ENCODE assay signal across 8 mouse cellular contexts in the genomic region with DNA sequence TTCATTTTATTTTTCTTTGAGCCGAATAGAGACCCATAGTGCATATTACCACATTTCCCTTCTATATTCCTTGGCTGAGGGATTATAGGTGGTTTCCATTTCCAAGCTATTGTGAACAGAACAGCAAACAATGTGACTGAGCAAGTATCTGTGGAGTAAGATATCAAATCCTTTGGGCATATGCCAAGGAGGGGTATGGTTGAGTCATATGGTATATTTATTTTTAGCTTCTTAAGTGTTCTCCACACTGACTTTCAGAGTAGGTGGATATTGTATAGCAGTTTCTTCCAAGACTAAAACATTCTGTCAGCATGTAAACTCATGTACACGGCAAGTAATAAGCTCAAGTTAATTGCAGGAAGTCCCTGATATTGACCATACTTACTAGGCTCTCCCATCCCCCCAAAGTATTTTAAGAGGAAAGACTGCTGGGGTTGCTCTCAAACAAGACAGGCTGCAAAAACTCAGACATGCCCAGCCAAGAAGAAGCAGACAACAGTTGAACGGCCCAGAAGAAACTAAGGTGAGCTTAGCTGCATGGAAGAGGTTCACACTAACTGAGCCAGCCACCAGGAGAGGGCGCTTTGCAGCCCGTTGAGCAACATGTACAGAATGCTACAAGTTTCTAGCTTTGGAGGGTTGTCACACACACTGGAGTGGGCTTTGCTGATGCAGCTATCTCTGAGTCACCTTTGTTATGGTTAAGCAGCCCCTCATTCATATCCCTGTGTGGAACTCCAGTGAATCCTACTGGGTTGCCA.
DNase-seq lines count a peak whose midpoint lies in the region; ATAC-seq lines count a peak whose summit lies in the region.

No protein-coding gene starts in this region.

- ATAC-seq in common myeloid progenitor, adult 5-6 weeks (replicated peaks; ENCODE audit: low read depth, poor library complexity, severe bottlenecking) = 0 out of 2 replicates have a peak, but pooled peaks have one; percentile 39

- DNase-seq in heart, postnatal 4 days = peak; percentile 9
- no peak for DNase-seq in heart, adult 9 months (ENCODE audit: low spot score in 2 of 2)
- DNase-seq in right cerebral cortex, adult 2 months (ENCODE audit: low spot score in 2 of 2) = peak; percentile 25 to 27
- DNase-seq in right cerebral cortex, adult 18-20 months = no peak
- peak; percentile 3 for DNase-seq in mesoderm, embryonic 11.5 days (ENCODE audit: low read depth, low spot score)
- DNase-seq in Muller cell, postnatal 12 days (ENCODE audit: inconsistent ontology term) = no peak
- DNase-seq in yolk sac, embryonic 10.5 days (ENCODE audit: low spot score) = no peak

Comparison
In these comparisons a context has a peak if more than half of its experiments do, and no peak if none do; other contexts are left out.
1. DNase-seq: peak in heart, postnatal 4 days (single experiment), right cerebral cortex, adult 2 months (2 of 2) and mesoderm, embryonic 11.5 days (single experiment); none in heart, adult 9 months (0 of 2), right cerebral cortex, adult 18-20 months (single experiment), Muller cell, postnatal 12 days (single experiment) and yolk sac, embryonic 10.5 days (single experiment).